Comparison of ENCODE assay signal across 8 mouse cellular contexts in the genomic region with DNA sequence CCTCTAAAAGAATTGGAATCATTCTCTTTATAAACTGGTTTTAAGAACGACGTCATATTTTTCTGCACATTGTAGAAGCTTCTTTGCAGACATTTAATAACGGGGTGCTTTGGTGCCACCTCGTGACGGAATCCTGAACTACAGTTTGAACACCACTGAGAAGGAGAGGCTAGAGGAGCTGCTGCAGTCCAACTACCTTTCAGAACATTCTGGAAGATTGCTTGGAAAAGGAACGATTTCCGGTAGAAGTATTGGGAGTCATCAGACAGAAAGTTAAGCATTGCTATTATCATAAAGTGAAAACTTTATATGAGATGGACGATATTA. TPM values are rescaled to one million over a fixed set of nuclear protein-coding genes. Genes with fewer than 3 reads are reported as not detected.
DNase-seq lines count a peak whose midpoint lies in the region; ATAC-seq and TF ChIP-seq lines count a peak whose summit lies in the region.

No protein-coding gene starts in this region.

- TF ChIP-seq CTCF in intestine, postnatal 0 days (IDR thresholded peaks at IDR 0.05; ENCODE audit: low read depth) = peak; percentile 72
- TF ChIP-seq CTCF in hindbrain, postnatal 0 days (IDR thresholded peaks at IDR 0.05; ENCODE audit: low read depth) = peak; percentile 70
- peak; percentile 81 for TF ChIP-seq CTCF in midbrain, postnatal 0 days (IDR thresholded peaks at IDR 0.05)

- intact Hi-C loops in left cerebral cortex, postnatal 36 days (cut with DNase I) = no loop called here

- no peak overlapping the region for H3K4me3 ChIP-seq in intestine, postnatal 0 days (ENCODE audit: low read depth, low read length)
- H3K4me3 ChIP-seq in intestine, embryonic 16.5 days (ENCODE audit: low read length) = no peak overlapping the region
- peak overlapping the region; percentile 20 for H3K4me3 ChIP-seq in hindbrain, postnatal 0 days (ENCODE audit: low read length)
- H3K4me3 ChIP-seq in midbrain, postnatal 0 days (ENCODE audit: low read depth, low read length) = no peak overlapping the region

- no peak overlapping the region for H3K4me2 ChIP-seq in intestine, postnatal 0 days (replicated peaks; ENCODE audit: low read depth)
- no peak overlapping the region for H3K4me2 ChIP-seq in intestine, embryonic 16.5 days (ENCODE audit: low read depth, low read length)
- H3K4me2 ChIP-seq in hindbrain, postnatal 0 days (ENCODE audit: low read depth, low read length) = peak overlapping the region; percentile 45
- H3K4me2 ChIP-seq in midbrain, postnatal 0 days (ENCODE audit: low read depth, low read length, poor library complexity, severe bottlenecking) = peak overlapping the region; percentile 18; the same call in 1 of the 2 replicates

- ATAC-seq in intestine, postnatal 0 days = no peak
- ATAC-seq in intestine, embryonic 16.5 days = no peak; the same call in 1 of the 2 replicates
- ATAC-seq in hindbrain, postnatal 0 days = peak; percentile 91
- ATAC-seq in midbrain, postnatal 0 days (ENCODE audit: low FRiP score) = peak; percentile 78; the same call in 1 of the 2 replicates

- no peaks in the 10 kb centered on the region for H3K9me3 ChIP-seq in intestine, postnatal 0 days (ENCODE audit: control insufficient read depth)
- no peaks in the 10 kb centered on the region for H3K9me3 ChIP-seq in intestine, embryonic 16.5 days (ENCODE audit: control insufficient read depth, low read length)
- no peaks in the 10 kb centered on the region for H3K9me3 ChIP-seq in hindbrain, postnatal 0 days (ENCODE audit: low read length)
- H3K9me3 ChIP-seq in midbrain, postnatal 0 days (ENCODE audit: low read length) = no peaks in the 10 kb centered on the region

- no peaks in the 10 kb centered on the region for H3K27me3 ChIP-seq in intestine, postnatal 0 days (replicated peaks; ENCODE audit: control insufficient read depth, insufficient read depth, low read length)
- H3K27me3 ChIP-seq in intestine, embryonic 16.5 days (replicated peaks; ENCODE audit: control insufficient read depth, insufficient read depth, low read length) = no peaks in the 10 kb centered on the region
- no peaks in the 10 kb centered on the region for H3K27me3 ChIP-seq in hindbrain, postnatal 0 days (ENCODE audit: insufficient read depth, low read length)
- H3K27me3 ChIP-seq in midbrain, postnatal 0 days (ENCODE audit: insufficient read depth, low read length) = no peaks in the 10 kb centered on the region

- no peak overlapping the region for H3K27ac ChIP-seq in intestine, postnatal 0 days (ENCODE audit: low read depth, low read length)
- H3K27ac ChIP-seq in intestine, embryonic 16.5 days (ENCODE audit: low read length) = no peak overlapping the region
- peak overlapping the region; percentile 41; the same call in 1 of the 2 replicates for H3K27ac ChIP-seq in hindbrain, postnatal 0 days
- H3K27ac ChIP-seq in midbrain, postnatal 0 days (ENCODE audit: low read depth, low read length) = peak overlapping the region; percentile 57

- no peaks in the 10 kb centered on the region for H3K36me3 ChIP-seq in intestine, postnatal 0 days (ENCODE audit: control insufficient read depth, insufficient read depth)
- H3K36me3 ChIP-seq in intestine, embryonic 16.5 days (ENCODE audit: control insufficient read depth, insufficient read depth, low read length) = no peaks in the 10 kb centered on the region
- H3K36me3 ChIP-seq in hindbrain, postnatal 0 days (ENCODE audit: insufficient read depth, low read length) = no peaks in the 10 kb centered on the region
- H3K36me3 ChIP-seq in midbrain, postnatal 0 days (ENCODE audit: insufficient read depth, low read length) = no peaks in the 10 kb centered on the region

- H3K4me1 ChIP-seq in intestine, postnatal 0 days (replicated peaks; ENCODE audit: control insufficient read depth, insufficient read depth, low read length) = no peaks in the 10 kb centered on the region
- no peaks in the 10 kb centered on the region for H3K4me1 ChIP-seq in intestine, embryonic 16.5 days (ENCODE audit: control insufficient read depth, insufficient read depth, low read length)
- no peaks in the 10 kb centered on the region for H3K4me1 ChIP-seq in hindbrain, postnatal 0 days (ENCODE audit: insufficient read depth, low read length)
- H3K4me1 ChIP-seq in midbrain, postnatal 0 days (ENCODE audit: insufficient read depth, low read length) = no peaks in the 10 kb centered on the region

- peak; percentile 83 to 84 for DNase-seq in cerebellum, adult 18-20 months
- DNase-seq in frontal cortex, adult 2 months (ENCODE audit: extremely low spot score in 1 of 2, low spot score in 1 of 2) = peak; percentile 69 to 96
- peak; percentile 79 for DNase-seq in hindbrain, postnatal 0 days (ENCODE audit: low spot score)
- peak; percentile 68 to 84 for DNase-seq in left cerebral cortex, postnatal 36 days (ENCODE audit: low spot score in 2 of 2)
- peak; percentile 77 for DNase-seq in midbrain, postnatal 0 days (ENCODE audit: low spot score)
- DNase-seq in spleen, postnatal 36 days (ENCODE audit: low spot score in 2 of 2) = peak; percentile 4 to 15

- 22% methylated on average over 8 of the region's 8 CpGs for WGBS in intestine, postnatal 0 days
- WGBS in intestine, embryonic 16.5 days = 22% methylated on average over 8 of the region's 8 CpGs
- WGBS in hindbrain, postnatal 0 days = 26% methylated on average over 8 of the region's 8 CpGs
- 21% methylated on average over 8 of the region's 8 CpGs for WGBS in midbrain, postnatal 0 days

- H3K9ac ChIP-seq in intestine, postnatal 0 days (ENCODE audit: low read depth, low read length) = no peak overlapping the region
- no peak overlapping the region for H3K9ac ChIP-seq in intestine, embryonic 16.5 days (ENCODE audit: low read depth, low read length)
- H3K9ac ChIP-seq in hindbrain, postnatal 0 days (replicated peaks; ENCODE audit: low read length) = peak overlapping the region; percentile 28; the same call in 1 of the 2 replicates
- H3K9ac ChIP-seq in midbrain, postnatal 0 days (replicated peaks; ENCODE audit: low read length, poor library complexity, severe bottlenecking) = no peak overlapping the region

RNA-seq across cellular contexts. Expression of a gene that starts 18.4 kb away (rescaled TPM):
- 28.7 and 29.7 TPM in 2 replicates for polyA plus RNA-seq in intestine, postnatal 0 days (2015; fragmentation: Nextera tagmentation; extraction: Ambion mirVana)
- 65.3 and 66.9 TPM in 2 replicates for polyA plus RNA-seq in intestine, embryonic 16.5 days (2015; fragmentation: Nextera tagmentation; extraction: Ambion mirVana)
- polyA plus RNA-seq in frontal cortex, adult 2 months (2012; rRNA removed) = 84.8 and 88.5 TPM in 2 replicates
- total RNA-seq in hindbrain, postnatal 0 days (2014; rRNA removed) = 168 and 177 TPM in 2 replicates
- 312 and 317 TPM in 2 replicates for polyA plus RNA-seq in hindbrain, postnatal 0 days (2015; fragmentation: Nextera tagmentation; extraction: Ambion mirVana)
- 10 to 100 TPM; 57.8 to 69.1 TPM for total RNA-seq in left cerebral cortex, postnatal 36 days (2021)
- total RNA-seq in midbrain, postnatal 0 days (2014; rRNA removed) = 238 and 253 TPM in 2 replicates
- 387 and 388 TPM in 2 replicates for polyA plus RNA-seq in midbrain, postnatal 0 days (2015; fragmentation: Nextera tagmentation; extraction: Ambion mirVana)

RNA-seq across cellular contexts. Expression of a gene that starts 58.0 kb away (rescaled TPM):
- 8.2 and 8.4 TPM in 2 replicates for polyA plus RNA-seq in intestine, postnatal 0 days (2015; fragmentation: Nextera tagmentation; extraction: Ambion mirVana)
- 19.3 and 22.1 TPM in 2 replicates for polyA plus RNA-seq in intestine, embryonic 16.5 days (2015; fragmentation: Nextera tagmentation; extraction: Ambion mirVana)
- 23.9 and 25.2 TPM in 2 replicates for polyA plus RNA-seq in frontal cortex, adult 2 months (2012; rRNA removed)
- total RNA-seq in hindbrain, postnatal 0 days (2014; rRNA removed) = 57.8 and 57.9 TPM in 2 replicates
- polyA plus RNA-seq in hindbrain, postnatal 0 days (2015; fragmentation: Nextera tagmentation; extraction: Ambion mirVana) = 177 and 187 TPM in 2 replicates
- 10 to 100 TPM; 33.7 to 39.1 TPM for total RNA-seq in left cerebral cortex, postnatal 36 days (2021)
- 73.3 and 85.3 TPM in 2 replicates for total RNA-seq in midbrain, postnatal 0 days (2014; rRNA removed)
- 228 and 243 TPM in 2 replicates for polyA plus RNA-seq in midbrain, postnatal 0 days (2015; fragmentation: Nextera tagmentation; extraction: Ambion mirVana)

Comparison
In these comparisons a context has a peak if more than half of its experiments do, and no peak if none do; other contexts are left out.
1. ATAC-seq: peak in hindbrain, postnatal 0 days (single experiment) and midbrain, postnatal 0 days (single experiment); none in intestine, postnatal 0 days (single experiment) and intestine, embryonic 16.5 days (single experiment).
2. H3K27ac ChIP-seq: peak in hindbrain, postnatal 0 days (single experiment) and midbrain, postnatal 0 days (single experiment); none in intestine, postnatal 0 days (single experiment) and intestine, embryonic 16.5 days (single experiment).
3. H3K4me2 ChIP-seq: peak in hindbrain, postnatal 0 days (single experiment) and midbrain, postnatal 0 days (single experiment); none in intestine, postnatal 0 days (single experiment) and intestine, embryonic 16.5 days (single experiment).
4. DNase-seq: peak in every context shown above with its lines; median percentile 84 in cerebellum, adult 18-20 months; 82 in frontal cortex, adult 2 months; 79 in hindbrain, postnatal 0 days; 77 in midbrain, postnatal 0 days; 76 in left cerebral cortex, postnatal 36 days; 10 in spleen, postnatal 36 days.
5. Peak in every context shown above with its lines, with median percentiles within 50 percentile points of each other: CTCF ChIP-seq.